9 mouse cellular contexts compared by ENCODE assay signal in genomic region chr19:4148819-4149218, GRCm38 (mm10). TPM values are rescaled to one million over a fixed set of nuclear protein-coding genes. Genes with fewer than 3 reads are reported as not detected.
DNase-seq lines count a peak whose midpoint lies in the region; ATAC-seq and TF ChIP-seq lines count a peak whose summit lies in the region.
"Had no signal": no experiment of that assay in that cellular context is flagged by ENCODE, and none has a peak within 500 bp of the region (broad histone marks: within the 10 kb centered on the region; RNA-seq: fewer than 3 reads in every experiment).

No protein-coding gene starts in this region.

- no peak for TF ChIP-seq POLR2A in ES-Bruce4 (IDR thresholded peaks at IDR 0.05; ENCODE audit: insufficient read depth, low read length)

- peak overlapping the region; percentile 81 for H3K4me2 ChIP-seq in heart, embryonic 15.5 days
- H3K4me2 ChIP-seq in forebrain, embryonic 16.5 days (ENCODE audit: low read length), result peak overlapping the region; percentile 96
- H3K4me2 ChIP-seq in liver, embryonic 16.5 days (ENCODE audit: low read depth, low read length), result peak overlapping the region; percentile 75

- TF ChIP-seq EP300 in ES-Bruce4 (IDR thresholded peaks at IDR 0.05; ENCODE audit: insufficient read depth, low read depth, low read length), result no peak

- peak overlapping the region; percentile 83 for H3K27ac ChIP-seq in heart, embryonic 15.5 days
- no peak overlapping the region for H3K27ac ChIP-seq in ES-Bruce4 (ENCODE audit: insufficient read depth, low read length)
- peak overlapping the region; percentile 63 for H3K27ac ChIP-seq in forebrain, embryonic 16.5 days (ENCODE audit: low read length)
- H3K27ac ChIP-seq in liver, embryonic 16.5 days (ENCODE audit: low read length), result peak overlapping the region; percentile 82

- intact Hi-C loops in heart, postnatal 10 days (cut with DNase I), result loop anchor here (5.0 kb wide), 1 partner anchor 132 kb away; no protein-coding TSS in a partner anchor
- intact Hi-C loops in left cerebral cortex, postnatal 10 days (cut with DNase I), result no loop called here

- H3K36me3 ChIP-seq in heart, embryonic 15.5 days, result peaks cover 20% of the 10 kb centered on the region
- 0 out of 2 replicates have a peak, but pooled peaks cover 2% of the 10 kb centered on the region for H3K36me3 ChIP-seq in ES-Bruce4 (ENCODE audit: control insufficient read depth, insufficient read depth, low read length, poor library complexity, severe bottlenecking)
- H3K36me3 ChIP-seq in forebrain, embryonic 16.5 days (ENCODE audit: control insufficient read depth, insufficient read depth), result peaks cover 6% of the 10 kb centered on the region; the same call in 1 of the 2 replicates
- no peaks in the 10 kb centered on the region for H3K36me3 ChIP-seq in liver, embryonic 16.5 days (ENCODE audit: control insufficient read depth, insufficient read depth)

- DNase-seq in heart, postnatal 10 days, result no peak
- no peak for DNase-seq in right cerebral cortex, postnatal 14 days
- no peak for DNase-seq in left cerebral cortex, postnatal 10 days (ENCODE audit: extremely low spot score in 1 of 2, low spot score in 2 of 2)
- no peak for DNase-seq in frontal cortex, postnatal 25 days (ENCODE audit: low spot score in 2 of 2)

- peaks cover 44% of the 10 kb centered on the region for H3K4me1 ChIP-seq in heart, embryonic 15.5 days (replicated peaks)
- H3K4me1 ChIP-seq in ES-Bruce4 (ENCODE audit: control insufficient read depth, insufficient read depth, low read length), result peaks cover 2% of the 10 kb centered on the region
- peaks cover 22% of the 10 kb centered on the region for H3K4me1 ChIP-seq in forebrain, embryonic 16.5 days (replicated peaks; ENCODE audit: control insufficient read depth, insufficient read depth, low read length)
- peaks cover 21% of the 10 kb centered on the region for H3K4me1 ChIP-seq in liver, embryonic 16.5 days (ENCODE audit: control insufficient read depth, low read depth, low read length)

- H3K9ac ChIP-seq in heart, embryonic 15.5 days, result peak overlapping the region; percentile 96
- H3K9ac ChIP-seq in ES-Bruce4 (ENCODE audit: low read depth, poor library complexity, severe bottlenecking), result peak overlapping the region; percentile 78
- H3K9ac ChIP-seq in forebrain, embryonic 16.5 days (replicated peaks; ENCODE audit: low read depth, low read length), result peak overlapping the region; percentile 91
- H3K9ac ChIP-seq in liver, embryonic 16.5 days (ENCODE audit: low read depth, low read length), result peak overlapping the region; percentile 92

- no peaks in the 10 kb centered on the region for H3K27me3 ChIP-seq in heart, embryonic 15.5 days
- H3K27me3 ChIP-seq in ES-Bruce4 (ENCODE audit: control insufficient read depth, insufficient read depth, low read length, poor library complexity, severe bottlenecking), result no peaks in the 10 kb centered on the region
- H3K27me3 ChIP-seq in forebrain, embryonic 16.5 days (replicated peaks; ENCODE audit: control insufficient read depth, insufficient read depth, low read length), result no peaks in the 10 kb centered on the region
- no peaks in the 10 kb centered on the region for H3K27me3 ChIP-seq in liver, embryonic 16.5 days (ENCODE audit: control insufficient read depth, insufficient read depth, low read depth, low read length)

- no peak for TF ChIP-seq CTCF in ES-Bruce4 (IDR thresholded peaks at IDR 0.05; ENCODE audit: low read depth, low read length)

- 2% methylated on average over 8 of the region's 8 CpGs for WGBS in heart, embryonic 15.5 days
- 2% methylated on average over 8 of the region's 8 CpGs for WGBS in forebrain, embryonic 16.5 days
- under 1% methylated on average over 8 of the region's 8 CpGs for WGBS in liver, embryonic 16.5 days (ENCODE audit: insufficient replicate concordance)

- no peaks in the 10 kb centered on the region for H3K9me3 ChIP-seq in heart, embryonic 15.5 days (replicated peaks)
- H3K9me3 ChIP-seq in ES-Bruce4 (replicated peaks; ENCODE audit: control insufficient read depth, insufficient read depth, low read length, poor library complexity, severe bottlenecking), result no peaks in the 10 kb centered on the region
- H3K9me3 ChIP-seq in forebrain, embryonic 16.5 days (ENCODE audit: control insufficient read depth, low read length), result no peaks in the 10 kb centered on the region
- H3K9me3 ChIP-seq in liver, embryonic 16.5 days (replicated peaks; ENCODE audit: control insufficient read depth, low read length), result no peaks in the 10 kb centered on the region; the same call in 1 of the 2 replicates

- 0 out of 2 replicates have a peak, but pooled peaks have one; percentile 17 for ATAC-seq in heart, embryonic 15.5 days (replicated peaks; ENCODE audit: insufficient number of reproducible peaks, insufficient read depth, low FRiP score, low read depth)
- ATAC-seq in forebrain, embryonic 16.5 days, result peak; percentile 18
- ATAC-seq in liver, embryonic 16.5 days (ENCODE audit: low read depth), result peak; percentile 14

- peak overlapping the region; percentile 94 for H3K4me3 ChIP-seq in heart, embryonic 15.5 days
- H3K4me3 ChIP-seq in ES-Bruce4 (ENCODE audit: low read depth, low read length), result peak overlapping the region; percentile 87
- peak overlapping the region; percentile 88 for H3K4me3 ChIP-seq in forebrain, embryonic 16.5 days (replicated peaks; ENCODE audit: low read length)
- H3K4me3 ChIP-seq in liver, embryonic 16.5 days (ENCODE audit: low read depth, low read length), result peak overlapping the region; percentile 88

RNA-seq across cellular contexts. Expression of gene Coro1b, which starts 0.4 kb away (rescaled TPM):
- polyA plus RNA-seq in heart, embryonic 15.5 days (2015; fragmentation: Nextera tagmentation; extraction: Ambion mirVana), result 114 and 137 TPM in 2 replicates
- 10 to 100 TPM; 87.2 to 90.7 TPM for total RNA-seq in heart, postnatal 10 days (2021)
- polyA plus RNA-seq in ES-Bruce4 (2011; ENCODE audit: insufficient read depth, insufficient read length, low read depth, missing spikeins), result 82.4 and 88.1 TPM in 2 replicates
- 143 and 145 TPM in 2 replicates for polyA plus RNA-seq in forebrain, embryonic 16.5 days (2015; fragmentation: Nextera tagmentation; extraction: Ambion mirVana)
- 72.4 and 74.8 TPM in 2 replicates for polyA plus RNA-seq in liver, embryonic 16.5 days (2015; fragmentation: Nextera tagmentation; extraction: Ambion mirVana)
- 10 to 100 TPM; 80.4 to 92.7 TPM for total RNA-seq in left cerebral cortex, postnatal 10 days (2021)

RNA-seq across cellular contexts. Expression of gene Ptprcap, which starts 4.6 kb away (rescaled TPM):
- polyA plus RNA-seq in heart, embryonic 15.5 days (2015; fragmentation: Nextera tagmentation; extraction: Ambion mirVana), result 3.6 and 33.8 TPM in 2 replicates
- 1 to 10 TPM; 1.6 to 2.2 TPM for total RNA-seq in heart, postnatal 10 days (2021)
- not detected in 2 replicates for polyA plus RNA-seq in ES-Bruce4 (2011; ENCODE audit: insufficient read depth, insufficient read length, low read depth, missing spikeins)
- polyA plus RNA-seq in forebrain, embryonic 16.5 days (2015; fragmentation: Nextera tagmentation; extraction: Ambion mirVana), result 0.39 TPM in 1 of 2 replicates, not detected in the other
- 17.6 and 17.9 TPM in 2 replicates for polyA plus RNA-seq in liver, embryonic 16.5 days (2015; fragmentation: Nextera tagmentation; extraction: Ambion mirVana)
- 1 to 10 TPM in 1 of 2 experiments, under 1 TPM in 1; 0.65 to 2.0 TPM for total RNA-seq in left cerebral cortex, postnatal 10 days (2021)

RNA-seq across cellular contexts. Expression of gene Cabp4, which starts 5.0 kb away (rescaled TPM):
- not detected in 2 replicates for polyA plus RNA-seq in heart, embryonic 15.5 days (2015; fragmentation: Nextera tagmentation; extraction: Ambion mirVana)
- total RNA-seq in heart, postnatal 10 days (2021), result not detected
- not detected in 2 replicates for polyA plus RNA-seq in ES-Bruce4 (2011; ENCODE audit: insufficient read depth, insufficient read length, low read depth, missing spikeins)
- 0.22 TPM in 1 of 2 replicates, not detected in the other for polyA plus RNA-seq in forebrain, embryonic 16.5 days (2015; fragmentation: Nextera tagmentation; extraction: Ambion mirVana)
- polyA plus RNA-seq in liver, embryonic 16.5 days (2015; fragmentation: Nextera tagmentation; extraction: Ambion mirVana), result 0.18 and 0.20 TPM in 2 replicates
- under 1 TPM in 1 of 2 experiments, not detected in 1; 0.24 TPM for total RNA-seq in left cerebral cortex, postnatal 10 days (2021)
- total RNA-seq: hematopoietic stem cell, adult 5-6 weeks had no signal

RNA-seq across cellular contexts. Expression of gene Gpr152, which starts 9.2 kb away (rescaled TPM):
- polyA plus RNA-seq in heart, embryonic 15.5 days (2015; fragmentation: Nextera tagmentation; extraction: Ambion mirVana), result 0.04 TPM in 1 of 2 replicates, not detected in the other
- total RNA-seq in heart, postnatal 10 days (2021), result not detected
- polyA plus RNA-seq in ES-Bruce4 (2011; ENCODE audit: insufficient read depth, insufficient read length, low read depth, missing spikeins), result not detected in 2 replicates
- polyA plus RNA-seq in forebrain, embryonic 16.5 days (2015; fragmentation: Nextera tagmentation; extraction: Ambion mirVana), result not detected in 2 replicates
- 0.02 TPM in 1 of 2 replicates, not detected in the other for polyA plus RNA-seq in liver, embryonic 16.5 days (2015; fragmentation: Nextera tagmentation; extraction: Ambion mirVana)
- not detected for total RNA-seq in left cerebral cortex, postnatal 10 days (2021)
- total RNA-seq: hematopoietic stem cell, adult 5-6 weeks had no signal

RNA-seq across cellular contexts. Expression of gene Rps6kb2, which starts 14.3 kb away (rescaled TPM):
- 42.2 and 46.1 TPM in 2 replicates for polyA plus RNA-seq in heart, embryonic 15.5 days (2015; fragmentation: Nextera tagmentation; extraction: Ambion mirVana)
- total RNA-seq in heart, postnatal 10 days (2021), result 10 to 100 TPM; 22.4 to 24.3 TPM
- 17.1 and 27.3 TPM in 2 replicates for polyA plus RNA-seq in ES-Bruce4 (2011; ENCODE audit: insufficient read depth, insufficient read length, low read depth, missing spikeins)
- polyA plus RNA-seq in forebrain, embryonic 16.5 days (2015; fragmentation: Nextera tagmentation; extraction: Ambion mirVana), result 52.6 and 59.8 TPM in 2 replicates
- polyA plus RNA-seq in liver, embryonic 16.5 days (2015; fragmentation: Nextera tagmentation; extraction: Ambion mirVana), result 29.4 and 31.9 TPM in 2 replicates
- 10 to 100 TPM; 34.1 to 35.0 TPM for total RNA-seq in left cerebral cortex, postnatal 10 days (2021)
